Comparison of ENCODE assay signal across 7 mouse cellular contexts in the genomic region with DNA sequence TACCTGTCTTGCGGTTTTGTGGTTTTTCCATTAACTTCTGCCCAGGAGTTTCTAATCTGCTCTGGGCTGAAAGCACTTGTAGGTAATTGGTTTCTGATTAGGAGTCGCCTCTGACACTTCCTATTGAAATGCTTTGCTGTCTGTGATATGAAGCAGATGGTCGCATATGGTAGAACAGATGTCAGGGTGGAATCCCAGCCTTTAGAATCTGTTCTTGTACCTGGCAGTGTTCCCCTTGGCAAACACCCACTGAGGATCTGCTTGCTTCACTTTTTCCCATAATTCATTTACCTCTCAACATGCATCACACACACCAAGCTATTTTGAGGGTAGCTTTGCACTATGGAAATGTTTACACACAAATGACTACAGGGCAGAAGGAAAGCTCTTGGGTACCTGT. TPM values are rescaled to one million over a fixed set of nuclear protein-coding genes. Genes with fewer than 3 reads are reported as not detected.
A peak's percentile ranks its signal among the peaks of the same experiment; 100 is the strongest.
DNase-seq lines count a peak whose midpoint lies in the region; ATAC-seq and TF ChIP-seq lines count a peak whose summit lies in the region.

No protein-coding gene starts in this region.

- WGBS in stomach, embryonic 16.5 days, result 46% methylated on average over 3 of the region's 3 CpGs
- 29% methylated on average over 3 of the region's 3 CpGs for WGBS in stomach, postnatal 0 days

- no peaks in the 10 kb centered on the region for H3K27me3 ChIP-seq in stomach, embryonic 16.5 days (ENCODE audit: control insufficient read depth, insufficient read depth, low read length)
- H3K27me3 ChIP-seq in stomach, postnatal 0 days (ENCODE audit: control insufficient read depth, insufficient read depth, low read length), result no peaks in the 10 kb centered on the region

- H3K9ac ChIP-seq in stomach, embryonic 16.5 days (ENCODE audit: low read length), result no peak overlapping the region
- H3K9ac ChIP-seq in stomach, postnatal 0 days (ENCODE audit: low read length), result no peak overlapping the region

- ATAC-seq in stomach, embryonic 16.5 days (ENCODE audit: insufficient read depth, low FRiP score), result no peak
- ATAC-seq in stomach, postnatal 0 days (ENCODE audit: low FRiP score, low TSS enrichment), result no peak
- ATAC-seq in erythroid progenitor cell, adult 5-6 weeks (replicated peaks; ENCODE audit: low FRiP score, poor library complexity, severe bottlenecking), result no peak
- no peak for ATAC-seq in CD4-positive, CD25-positive, alpha-beta regulatory T cell, adult 4 months

- no peak for TF ChIP-seq EP300 in stomach, postnatal 0 days (optimal IDR thresholded peaks at IDR 0.05)

- H3K4me2 ChIP-seq in stomach, embryonic 16.5 days (ENCODE audit: low read depth, low read length), result no peak overlapping the region
- no peak overlapping the region for H3K4me2 ChIP-seq in stomach, postnatal 0 days (replicated peaks; ENCODE audit: low read depth)

- no peaks in the 10 kb centered on the region for H3K36me3 ChIP-seq in stomach, embryonic 16.5 days (ENCODE audit: control insufficient read depth, insufficient read depth, low read length)
- H3K36me3 ChIP-seq in stomach, postnatal 0 days (ENCODE audit: control insufficient read depth, insufficient read depth, low read length), result no peaks in the 10 kb centered on the region

- no peak overlapping the region for H3K4me3 ChIP-seq in stomach, embryonic 16.5 days (replicated peaks; ENCODE audit: low read length)
- H3K4me3 ChIP-seq in stomach, postnatal 0 days (ENCODE audit: low read depth, low read length), result no peak overlapping the region

- H3K9me3 ChIP-seq in stomach, embryonic 16.5 days (replicated peaks; ENCODE audit: control insufficient read depth, low read length), result no peaks in the 10 kb centered on the region
- H3K9me3 ChIP-seq in stomach, postnatal 0 days (ENCODE audit: control insufficient read depth, low read length), result no peaks in the 10 kb centered on the region

- TF ChIP-seq CTCF in stomach, postnatal 0 days (IDR thresholded peaks at IDR 0.05; ENCODE audit: low read depth), result no peak

- 0 out of 2 replicates have a peak overlapping the region, but pooled peaks have one; percentile 9 for H3K27ac ChIP-seq in stomach, embryonic 16.5 days (ENCODE audit: low read length)
- H3K27ac ChIP-seq in stomach, postnatal 0 days (replicated peaks), result no peak overlapping the region

- peaks cover 26% of the 10 kb centered on the region; the same call in 1 of the 2 replicates for H3K4me1 ChIP-seq in stomach, embryonic 16.5 days (ENCODE audit: control insufficient read depth, insufficient read depth, low read length)
- no peaks in the 10 kb centered on the region; the same call in 1 of the 2 replicates for H3K4me1 ChIP-seq in stomach, postnatal 0 days (replicated peaks; ENCODE audit: control insufficient read depth, insufficient read depth)

- no peak for DNase-seq in stomach, postnatal 0 days (ENCODE audit: low spot score)
- peak; percentile 50 to 86 for DNase-seq in frontal cortex, adult 2 months (ENCODE audit: extremely low spot score in 1 of 2, low spot score in 1 of 2)
- DNase-seq in layer of hippocampus, postnatal 25 days (ENCODE audit: extremely low spot score in 1 of 2, low spot score in 1 of 2), result peak; percentile 46 to 76
- no peak for DNase-seq in urinary bladder, adult 2 months (ENCODE audit: low spot score)

RNA-seq across cellular contexts. Expression of gene Pard3, which starts 44.2 kb away (rescaled TPM):
- 21.0 and 25.8 TPM in 2 replicates for polyA plus RNA-seq in stomach, embryonic 16.5 days (2015; fragmentation: Nextera tagmentation; extraction: Ambion mirVana)
- 30.0 and 33.2 TPM in 2 replicates for polyA plus RNA-seq in stomach, postnatal 0 days (2015; fragmentation: Nextera tagmentation; extraction: Ambion mirVana)
- polyA plus RNA-seq in frontal cortex, adult 2 months (2012; rRNA removed), result 10.1 and 11.9 TPM in 2 replicates
- 10 to 100 TPM; 21.8 to 22.7 TPM for total RNA-seq in layer of hippocampus, postnatal 25 days (2021)
- not detected in 2 replicates for total RNA-seq in erythroid progenitor cell, adult 5-6 weeks (2015; ENCODE audit: low replicate concordance)
- 0.15 and 2.1 TPM in 2 replicates for total RNA-seq in erythroid progenitor cell, adult 5-6 weeks (2017; ENCODE audit: low replicate concordance)
- 32.0 and 37.9 TPM in 2 replicates for polyA plus RNA-seq in urinary bladder, adult 2 months (2012; rRNA removed)
- under 1 TPM in 1 of 2 experiments, not detected in 1; 0.75 TPM for polyA plus RNA-seq in CD4-positive, CD25-positive, alpha-beta regulatory T cell, adult 4 months (2017; shearing (Covaris generic))

Comparison
In these comparisons a context has a peak if more than half of its experiments do, and no peak if none do; other contexts are left out.
1. DNase-seq: peak in frontal cortex, adult 2 months (2 of 2) and layer of hippocampus, postnatal 25 days (2 of 2); none in stomach, postnatal 0 days (single experiment) and urinary bladder, adult 2 months (single experiment).